Mouse (Mus musculus): Measurements from ENCODE around the gene Anks1b. TPM values are rescaled to one million over a fixed set of nuclear protein-coding genes. Genes with fewer than 3 reads are reported as not detected.

Anks1b gene
- polyA plus RNA-seq, 1 experiment from 2014 or later = 78.3 TPM

GRCm38 (mm10) chr10:90003980-90004729 is 130.8 kb downstream of the Anks1b start:
- Histone ChIP-seq H3K4me2 (ENCODE audit: low read length) (no peak overlapping the region), H3K9ac (ENCODE audit: low read depth, low read length) (no peak overlapping the region), H3K4me3 (ENCODE audit: low read length) (no peak overlapping the region), H3K27me3 (replicated peaks; ENCODE audit: control insufficient read depth, insufficient read depth, low read length) (no peaks in the 10 kb centered on the region), H3K9me3 (ENCODE audit: control insufficient read depth, low read length) (no peaks in the 10 kb centered on the region), H3K27ac (ENCODE audit: low read depth, low read length) (no peak overlapping the region), H3K36me3 (ENCODE audit: control insufficient read depth, insufficient read depth, low read length) (no peaks in the 10 kb centered on the region), H3K4me1 (ENCODE audit: control insufficient read depth, insufficient read depth, low read depth, low read length) (no peaks in the 10 kb centered on the region)
- 60% methylated on average over 3 of the region's 3 CpGs for WGBS
- no peak for ATAC-seq

- Histone ChIP-seq H3K36me3 (ENCODE audit: control insufficient read depth, insufficient read depth, low read length) (no peaks in the 10 kb centered on the region), H3K27me3 (replicated peaks; ENCODE audit: control insufficient read depth, insufficient read depth, low read length) (no peaks in the 10 kb centered on the region), H3K27ac (ENCODE audit: low read depth, low read length) (no peak overlapping the region), H3K4me2 (ENCODE audit: low read length) (no peak overlapping the region), H3K9ac (ENCODE audit: low read depth, low read length) (no peak overlapping the region), H3K9me3 (ENCODE audit: control insufficient read depth, low read length) (no peaks in the 10 kb centered on the region), H3K4me3 (ENCODE audit: low read length) (no peak overlapping the region), H3K4me1 (ENCODE audit: control insufficient read depth, insufficient read depth, low read depth, low read length) (no peaks in the 10 kb centered on the region)
- ATAC-seq = no peak
- 84% methylated on average over 9 of the region's 9 CpGs for WGBS
Observed at GRCm38 (mm10) chr10:90004882-90005281, 131.6 kb downstream of the Anks1b start.

- H3K36me3 ChIP-seq (ENCODE audit: control insufficient read depth, insufficient read depth, low read length) = no peaks in the 10 kb centered on the region
- H3K27me3 ChIP-seq (replicated peaks; ENCODE audit: control insufficient read depth, insufficient read depth, low read length) = no peaks in the 10 kb centered on the region
- no peak for ATAC-seq
- no peak overlapping the region for H3K4me2 ChIP-seq (ENCODE audit: low read length)
- WGBS = 86% methylated on average over 14 of the region's 14 CpGs
- H3K4me3 ChIP-seq (ENCODE audit: low read length) = no peak overlapping the region
- H3K9ac ChIP-seq (ENCODE audit: low read depth, low read length) = no peak overlapping the region
- no peaks in the 10 kb centered on the region for H3K9me3 ChIP-seq (ENCODE audit: control insufficient read depth, low read length)
- no peak overlapping the region for H3K27ac ChIP-seq (ENCODE audit: low read depth, low read length)
- H3K4me1 ChIP-seq (ENCODE audit: control insufficient read depth, insufficient read depth, low read depth, low read length) = no peaks in the 10 kb centered on the region
Observed at GRCm38 (mm10) chr10:90033037-90033436, 159.7 kb downstream of the Anks1b start.

GRCm38 (mm10) chr10:90043287-90043686 is 170.0 kb downstream of the Anks1b start:
- Histone ChIP-seq H3K4me1 (ENCODE audit: control insufficient read depth, insufficient read depth, low read depth, low read length) (peaks cover 4% of the 10 kb centered on the region; the same call in 1 of the 2 replicates), H3K27ac (ENCODE audit: low read depth, low read length) (no peak overlapping the region), H3K4me3 (ENCODE audit: low read length) (no peak overlapping the region), H3K36me3 (ENCODE audit: control insufficient read depth, insufficient read depth, low read length) (no peaks in the 10 kb centered on the region), H3K9me3 (ENCODE audit: control insufficient read depth, low read length) (no peaks in the 10 kb centered on the region), H3K4me2 (ENCODE audit: low read length) (no peak overlapping the region), H3K27me3 (replicated peaks; ENCODE audit: control insufficient read depth, insufficient read depth, low read length) (no peaks in the 10 kb centered on the region), H3K9ac (ENCODE audit: low read depth, low read length) (no peak overlapping the region)
- ATAC-seq = peak; percentile 40; the same call in 1 of the 2 replicates
- 18% methylated on average over 5 of the region's 5 CpGs for WGBS

- ATAC-seq = no peak
- Histone ChIP-seq H3K4me1 (ENCODE audit: control insufficient read depth, insufficient read depth, low read depth, low read length) (peaks cover 4% of the 10 kb centered on the region; the same call in 1 of the 2 replicates), H3K9me3 (ENCODE audit: control insufficient read depth, low read length) (no peaks in the 10 kb centered on the region), H3K27ac (ENCODE audit: low read depth, low read length) (no peak overlapping the region), H3K9ac (ENCODE audit: low read depth, low read length) (no peak overlapping the region), H3K27me3 (replicated peaks; ENCODE audit: control insufficient read depth, insufficient read depth, low read length) (no peaks in the 10 kb centered on the region), H3K4me3 (ENCODE audit: low read length) (no peak overlapping the region), H3K36me3 (ENCODE audit: control insufficient read depth, insufficient read depth, low read length) (no peaks in the 10 kb centered on the region), H3K4me2 (ENCODE audit: low read length) (no peak overlapping the region)
- 51% methylated on average over 2 of the region's 2 CpGs for WGBS
Observed at GRCm38 (mm10) chr10:90043773-90044172, 170.5 kb downstream of the Anks1b start.

- Histone ChIP-seq H3K36me3 (ENCODE audit: control insufficient read depth, insufficient read depth, low read length) (no peaks in the 10 kb centered on the region), H3K4me3 (ENCODE audit: low read length) (no peak overlapping the region), H3K9ac (ENCODE audit: low read depth, low read length) (no peak overlapping the region), H3K9me3 (ENCODE audit: control insufficient read depth, low read length) (no peaks in the 10 kb centered on the region), H3K27me3 (replicated peaks; ENCODE audit: control insufficient read depth, insufficient read depth, low read length) (no peaks in the 10 kb centered on the region), H3K4me2 (ENCODE audit: low read length) (no peak overlapping the region), H3K27ac (ENCODE audit: low read depth, low read length) (no peak overlapping the region), H3K4me1 (ENCODE audit: control insufficient read depth, insufficient read depth, low read depth, low read length) (peaks cover 4% of the 10 kb centered on the region; the same call in 1 of the 2 replicates)
- 0 out of 2 replicates have a peak, but pooled peaks have one; percentile 53 for ATAC-seq
- 86% methylated on average over 8 of the region's 8 CpGs for WGBS
Observed at GRCm38 (mm10) chr10:90044229-90044628, 170.9 kb downstream of the Anks1b start.

GRCm38 (mm10) chr10:90068651-90069050 is 195.3 kb downstream of the Anks1b start:
- Histone ChIP-seq H3K9me3 (ENCODE audit: control insufficient read depth, low read length) (peaks cover 2% of the 10 kb centered on the region; the same call in 1 of the 2 replicates), H3K4me2 (ENCODE audit: low read length) (no peak overlapping the region), H3K27ac (ENCODE audit: low read depth, low read length) (no peak overlapping the region), H3K4me1 (ENCODE audit: control insufficient read depth, insufficient read depth, low read depth, low read length) (no peaks in the 10 kb centered on the region), H3K36me3 (ENCODE audit: control insufficient read depth, insufficient read depth, low read length) (no peaks in the 10 kb centered on the region), H3K4me3 (ENCODE audit: low read length) (no peak overlapping the region), H3K27me3 (replicated peaks; ENCODE audit: control insufficient read depth, insufficient read depth, low read length) (no peaks in the 10 kb centered on the region), H3K9ac (ENCODE audit: low read depth, low read length) (no peak overlapping the region)
- ATAC-seq = no peak
- WGBS = 73% methylated on average over 4 of the region's 4 CpGs

- H3K36me3 ChIP-seq (ENCODE audit: control insufficient read depth, insufficient read depth, low read length) = no peaks in the 10 kb centered on the region
- no peak overlapping the region for H3K9ac ChIP-seq (ENCODE audit: low read depth, low read length)
- H3K27ac ChIP-seq (ENCODE audit: low read depth, low read length) = no peak overlapping the region
- no peak for ATAC-seq
- H3K4me1 ChIP-seq (ENCODE audit: control insufficient read depth, insufficient read depth, low read depth, low read length) = no peaks in the 10 kb centered on the region
- H3K4me2 ChIP-seq (ENCODE audit: low read length) = no peak overlapping the region
- WGBS = 85% methylated on average over 9 of the region's 9 CpGs
- H3K9me3 ChIP-seq (ENCODE audit: control insufficient read depth, low read length) = no peaks in the 10 kb centered on the region
- H3K4me3 ChIP-seq (ENCODE audit: low read length) = no peak overlapping the region
- H3K27me3 ChIP-seq (replicated peaks; ENCODE audit: control insufficient read depth, insufficient read depth, low read length) = no peaks in the 10 kb centered on the region
Observed at GRCm38 (mm10) chr10:90077930-90078329, 204.6 kb downstream of the Anks1b start.

GRCm38 (mm10) chr10:90081151-90081550 is 207.8 kb downstream of the Anks1b start:
- peak; percentile 42; the same call in 1 of the 2 replicates for ATAC-seq
- Histone ChIP-seq H3K9me3 (ENCODE audit: control insufficient read depth, low read length) (no peaks in the 10 kb centered on the region), H3K27ac (ENCODE audit: low read depth, low read length) (no peak overlapping the region), H3K27me3 (replicated peaks; ENCODE audit: control insufficient read depth, insufficient read depth, low read length) (no peaks in the 10 kb centered on the region), H3K4me3 (ENCODE audit: low read length) (no peak overlapping the region), H3K9ac (ENCODE audit: low read depth, low read length) (no peak overlapping the region), H3K4me2 (ENCODE audit: low read length) (no peak overlapping the region), H3K4me1 (ENCODE audit: control insufficient read depth, insufficient read depth, low read depth, low read length) (no peaks in the 10 kb centered on the region), H3K36me3 (ENCODE audit: control insufficient read depth, insufficient read depth, low read length) (no peaks in the 10 kb centered on the region)
- 38% methylated on average over 3 of the region's 3 CpGs for WGBS

All from hindbrain, embryonic 16.5 days (tissue).